In the genomic region with DNA sequence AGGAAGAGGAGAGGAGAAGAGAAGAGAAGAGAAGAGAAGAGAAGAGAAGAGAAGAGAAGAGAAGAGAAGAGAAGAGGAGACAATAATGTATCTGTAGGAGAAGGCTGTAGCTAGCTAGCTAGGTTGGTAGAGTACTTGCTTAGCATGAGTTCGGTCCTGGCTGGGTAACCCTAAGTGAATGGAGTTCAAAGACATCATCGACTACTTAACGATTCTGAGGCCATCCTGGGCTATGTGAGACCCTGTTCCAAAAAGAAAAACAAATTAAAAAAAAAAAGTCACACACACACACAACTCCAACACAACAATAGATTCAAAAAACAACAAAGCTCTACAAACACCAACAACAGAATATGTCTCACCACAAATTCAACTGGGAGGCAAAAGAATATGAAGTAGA, we compare ENCODE assay signal across 11 mouse cellular contexts. TPM values are rescaled to one million over a fixed set of nuclear protein-coding genes. Genes with fewer than 3 reads are reported as not detected.
DNase-seq lines count a peak whose midpoint lies in the region; ATAC-seq lines count a peak whose summit lies in the region.
"Had no signal": no experiment of that assay in that cellular context is flagged by ENCODE, and none has a peak within 500 bp of the region (broad histone marks: within the 10 kb centered on the region; RNA-seq: fewer than 3 reads in every experiment).

No protein-coding gene starts in this region.

- no peaks in the 10 kb centered on the region for H3K9me3 ChIP-seq in heart, embryonic 12.5 days (replicated peaks)
- no peaks in the 10 kb centered on the region for H3K9me3 ChIP-seq in liver, embryonic 15.5 days (replicated peaks)
- H3K9me3 ChIP-seq: G1E had no signal

- peaks cover 21% of the 10 kb centered on the region for H3K27me3 ChIP-seq in heart, embryonic 12.5 days (replicated peaks)
- H3K27me3 ChIP-seq in liver, embryonic 15.5 days: peaks cover 32% of the 10 kb centered on the region

- WGBS in heart, embryonic 12.5 days: 68% methylated on average over 3 of the region's 3 CpGs
- WGBS in liver, embryonic 15.5 days (ENCODE audit: insufficient replicate concordance): 47% methylated on average over 3 of the region's 3 CpGs

- H3K36me3 ChIP-seq in heart, embryonic 12.5 days: no peaks in the 10 kb centered on the region
- no peaks in the 10 kb centered on the region for H3K36me3 ChIP-seq in liver, embryonic 15.5 days (replicated peaks)
- H3K36me3 ChIP-seq: G1E had no signal

- ATAC-seq in heart, embryonic 12.5 days (ENCODE audit: insufficient number of reproducible peaks, low FRiP score): no peak
- ATAC-seq in liver, embryonic 15.5 days (ENCODE audit: insufficient read depth): no peak
- ATAC-seq in megakaryocyte, adult 5-6 weeks (ENCODE audit: poor library complexity, severe bottlenecking): no peak

- DNase-seq in heart, postnatal 36 days: no peak
- DNase-seq in 3T3-L1 (ENCODE audit: low read depth, low spot score) (peak; percentile 13), MN1 (ENCODE audit: low spot score) (peak; percentile 32)
- DNase-seq in embryo, embryonic 11 days: no peak
- no peak for DNase-seq in adrenal gland, postnatal 4 days (ENCODE audit: low spot score in 2 of 2)

- H3K27ac ChIP-seq in heart, embryonic 12.5 days (ENCODE audit: poor library complexity, severe bottlenecking): no peak overlapping the region
- H3K27ac ChIP-seq in liver, embryonic 15.5 days (replicated peaks): no peak overlapping the region

- H3K4me2 ChIP-seq in heart, embryonic 12.5 days: peak overlapping the region; percentile 65
- peak overlapping the region; percentile 85 for H3K4me2 ChIP-seq in liver, embryonic 15.5 days

- intact Hi-C loops in heart, postnatal 36 days (cut with DNase I): loop anchor here (2.0 kb wide), 3 partner anchors 35 to 173 kb away; partner anchors contain the start of gene Arl2bp

- peaks cover 26% of the 10 kb centered on the region for H3K4me1 ChIP-seq in heart, embryonic 12.5 days (replicated peaks)
- peaks cover 43% of the 10 kb centered on the region for H3K4me1 ChIP-seq in liver, embryonic 15.5 days (replicated peaks)

- peak overlapping the region; percentile 52; the same call in 1 of the 2 replicates for H3K4me3 ChIP-seq in heart, embryonic 12.5 days
- peak overlapping the region; percentile 66 for H3K4me3 ChIP-seq in liver, embryonic 15.5 days (replicated peaks)

- no peak overlapping the region for H3K9ac ChIP-seq in heart, embryonic 12.5 days
- H3K9ac ChIP-seq in liver, embryonic 15.5 days: no peak overlapping the region

RNA-seq across cellular contexts. Expression of gene Pllp, which starts 6.1 kb away (rescaled TPM):
- 0.13 TPM in 1 of 2 replicates, not detected in the other for polyA plus RNA-seq in heart, embryonic 12.5 days (2016; fragmentation: Nextera tagmentation; extraction: Ambion mirVana)
- under 1 TPM; 0.31 to 0.38 TPM for total RNA-seq in heart, postnatal 36 days (2021)
- 0.37 and 0.89 TPM in 2 replicates for polyA plus RNA-seq in liver, embryonic 15.5 days (2015; fragmentation: Nextera tagmentation; extraction: Ambion mirVana)
- total RNA-seq in megakaryocyte, adult 5-6 weeks (2015): not detected in 2 replicates
- not detected in 2 replicates for total RNA-seq in megakaryocyte, adult 5-6 weeks (2017)
- 1 to 10 TPM; 3.3 to 4.1 TPM for total RNA-seq in adrenal gland, postnatal 4 days (2021)
- total RNA-seq: common myeloid progenitor, adult 5-6 weeks had no signal
- polyA plus RNA-seq: G1E had no signal

RNA-seq across cellular contexts. Expression of gene Arl2bp, which starts 35.8 kb away (rescaled TPM):
- 129 and 142 TPM in 2 replicates for polyA plus RNA-seq in heart, embryonic 12.5 days (2016; fragmentation: Nextera tagmentation; extraction: Ambion mirVana)
- total RNA-seq in heart, postnatal 36 days (2021): 10 to 100 TPM; 90.4 to 96.5 TPM
- polyA plus RNA-seq in liver, embryonic 15.5 days (2015; fragmentation: Nextera tagmentation; extraction: Ambion mirVana): 23.9 and 24.7 TPM in 2 replicates
- 33.7 and 43.6 TPM in 2 replicates for total RNA-seq in megakaryocyte, adult 5-6 weeks (2015)
- 79.9 and 111 TPM in 2 replicates for total RNA-seq in megakaryocyte, adult 5-6 weeks (2017)
- total RNA-seq in adrenal gland, postnatal 4 days (2021): 100 to 1,000 TPM; 101 to 111 TPM

RNA-seq across cellular contexts. Expression of gene Ccl22, which starts 43.2 kb away (rescaled TPM):
- not detected in 2 replicates for polyA plus RNA-seq in heart, embryonic 12.5 days (2016; fragmentation: Nextera tagmentation; extraction: Ambion mirVana)
- not detected for total RNA-seq in heart, postnatal 36 days (2021)
- 0.32 and 0.37 TPM in 2 replicates for polyA plus RNA-seq in liver, embryonic 15.5 days (2015; fragmentation: Nextera tagmentation; extraction: Ambion mirVana)
- not detected in 2 replicates for total RNA-seq in megakaryocyte, adult 5-6 weeks (2015)
- not detected in 2 replicates for total RNA-seq in megakaryocyte, adult 5-6 weeks (2017)
- total RNA-seq in adrenal gland, postnatal 4 days (2021): under 1 TPM; 0.25 to 0.31 TPM
- total RNA-seq: adrenal gland, postnatal 36 days; common myeloid progenitor, adult 5-6 weeks had no signal

Comparison
In these comparisons a context has a peak if more than half of its experiments do, and no peak if none do; other contexts are left out.
1. DNase-seq: peak in 3T3-L1 (single experiment) and MN1 (single experiment); none in heart, postnatal 36 days (0 of 2), embryo, embryonic 11 days (single experiment) and adrenal gland, postnatal 4 days (0 of 2).